Mouse (Mus musculus) left cerebral cortex, adult 9 months (tissue): ENCODE data around the gene Cdadc1.

Experiments used
- DNase-seq, 2 experiments: peaks; one replicate each; pipeline ENCODE4 v3.0.0; 2022; ENCODE audit warnings: low spot score in 2 of 2

Gene Cdadc1

DNA sequence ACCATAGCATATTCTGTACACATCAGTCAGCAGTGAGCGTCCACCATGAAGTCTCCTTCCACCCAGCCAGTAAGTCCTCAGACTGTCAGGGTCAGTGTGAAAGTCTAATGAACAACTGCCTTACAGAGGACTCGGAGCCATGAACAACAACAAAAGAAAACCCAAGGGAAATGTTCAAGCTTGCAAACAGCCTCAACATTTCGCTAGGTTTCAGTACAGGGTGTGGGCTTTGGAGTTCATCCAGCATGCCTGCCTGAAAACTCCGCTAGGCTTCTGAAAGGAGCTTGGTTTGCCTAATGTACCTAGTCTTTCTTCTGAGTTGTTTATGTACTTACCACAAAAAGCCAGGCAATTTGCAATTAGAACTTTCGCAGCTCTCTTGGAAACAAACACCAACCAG is 53.8 kb downstream of the Cdadc1 start:
- DNase-seq: no peak

DNA sequence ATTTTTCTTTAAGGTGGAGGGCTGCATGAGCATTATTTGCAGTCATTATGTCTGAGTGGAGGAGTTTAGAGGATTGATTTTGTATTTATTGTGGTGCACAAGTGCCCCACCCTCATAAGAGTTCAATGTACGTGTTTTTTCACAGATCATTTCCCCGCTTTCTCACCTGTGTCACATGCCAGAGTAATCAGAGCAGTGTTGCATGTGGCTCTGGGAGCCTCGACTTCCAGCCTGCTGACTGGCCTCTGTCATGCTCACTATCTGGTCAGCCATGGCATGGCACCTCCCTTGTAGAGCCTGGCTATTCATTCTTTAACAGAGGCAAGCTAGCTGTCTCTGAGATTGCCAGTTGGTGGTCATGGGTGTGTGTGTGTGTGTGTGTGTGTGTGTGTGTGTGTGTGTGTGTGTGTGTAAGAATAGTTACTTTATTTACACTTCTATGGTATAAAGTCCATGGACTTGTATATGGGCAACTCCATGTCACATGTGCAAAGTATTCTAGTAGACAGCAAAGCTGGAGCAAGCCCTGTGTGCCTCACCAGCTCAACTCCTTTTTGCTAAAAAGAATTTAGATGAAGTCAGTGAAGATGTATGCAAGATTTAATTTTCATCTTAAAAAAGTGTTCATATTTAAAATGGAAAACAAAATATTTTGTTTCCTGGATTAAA is 54.5 kb downstream of the Cdadc1 start:
- DNase-seq: no peak

GRCm38 (mm10) chr14:59540761-59541160 is 57.0 kb downstream of the Cdadc1 start:
- DNase-seq: no peak

DNA sequence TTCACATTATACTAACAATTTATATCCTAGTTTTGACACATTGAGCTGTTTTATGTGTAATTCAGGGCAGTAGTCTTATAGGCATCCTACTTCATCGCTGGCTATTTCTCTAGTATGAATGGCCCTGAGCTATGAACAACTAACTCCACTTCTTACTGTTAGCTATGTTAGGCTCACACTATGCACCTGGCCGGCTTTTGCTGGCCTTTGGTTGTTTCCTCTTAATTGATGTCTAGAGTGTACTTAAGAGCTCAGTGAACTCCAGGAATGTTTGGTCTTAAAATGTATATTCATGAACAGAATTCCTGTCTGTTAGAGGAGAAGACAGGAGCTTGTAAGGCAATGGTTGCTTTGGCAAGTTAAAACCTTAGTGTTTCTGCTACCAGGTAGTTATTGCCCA is 57.5 kb downstream of the Cdadc1 start:
- DNase-seq: no peak

DNA sequence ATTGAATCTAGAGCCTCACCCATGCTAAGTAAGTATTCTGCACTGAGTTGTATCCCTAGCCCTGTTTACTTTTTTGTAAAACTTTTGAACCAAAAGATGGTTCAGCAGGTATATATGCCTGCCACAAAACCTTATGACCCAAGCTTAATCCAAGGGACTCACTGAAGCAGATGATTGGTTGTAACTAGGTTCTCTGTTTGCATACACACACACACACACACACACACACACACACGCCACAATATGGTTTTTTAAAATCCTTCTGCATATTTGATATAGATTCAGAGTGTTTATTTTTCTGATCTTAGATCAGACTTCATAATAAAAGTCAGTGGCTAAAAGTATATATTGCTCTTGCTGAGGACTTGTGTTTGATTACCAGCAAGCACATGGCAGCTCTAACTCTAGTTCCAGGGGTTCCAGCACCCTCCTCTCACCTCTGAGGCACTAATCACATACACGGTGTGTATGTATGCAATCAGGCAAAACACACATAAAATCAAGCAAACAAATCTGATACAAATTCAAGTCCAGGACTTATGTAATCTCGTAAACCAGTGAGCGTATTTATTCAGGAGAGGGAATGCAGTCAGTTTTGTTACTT is 59.8 kb downstream of the Cdadc1 start:
- no peak for DNase-seq

GRCm38 (mm10) chr14:59533908-59534307 is 63.9 kb downstream of the Cdadc1 start:
- no peak for DNase-seq

- no peak for DNase-seq
Observed at GRCm38 (mm10) chr14:59532986-59533385, 64.8 kb downstream of the Cdadc1 start.

DNA sequence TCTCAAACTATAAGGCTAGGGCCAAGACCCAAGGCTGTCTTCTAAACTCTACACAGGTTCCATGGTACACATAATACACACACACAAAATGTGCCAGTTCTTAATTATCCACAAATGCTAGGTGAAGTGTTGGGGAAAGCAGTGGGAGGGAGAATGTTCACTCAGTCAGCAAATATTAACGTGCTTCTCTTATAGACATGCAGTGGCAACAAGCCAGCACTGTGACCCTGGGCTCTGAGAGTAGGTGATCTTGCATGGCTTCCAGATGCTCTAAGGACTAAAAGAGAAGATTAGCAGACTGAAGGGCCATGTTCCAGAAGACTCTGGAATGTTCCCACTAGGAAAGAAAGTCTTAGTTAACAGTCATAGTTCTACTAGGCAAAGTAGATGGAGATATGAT is 67.0 kb downstream of the Cdadc1 start:
- DNase-seq: no peak

DNA sequence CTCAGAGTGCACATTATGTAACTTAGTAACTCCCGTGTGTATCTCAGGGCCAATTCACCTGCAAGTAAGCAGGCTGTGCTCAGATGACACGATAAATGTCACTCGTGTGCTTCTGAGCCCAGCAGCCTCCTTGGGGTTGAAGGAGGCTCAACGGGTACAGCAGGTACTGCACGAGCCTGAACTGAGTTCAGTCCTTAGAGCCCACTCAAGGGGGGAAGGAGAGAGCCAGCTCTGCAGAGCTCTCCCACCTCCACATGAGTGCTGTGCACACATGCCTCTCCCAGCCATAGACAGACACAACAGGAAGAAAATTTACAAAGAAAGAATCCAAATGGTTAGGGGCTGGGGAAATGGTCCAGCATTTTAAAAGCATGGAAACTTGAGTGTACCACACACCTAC is 71.9 kb downstream of the Cdadc1 start:
- DNase-seq: no peak

GRCm38 (mm10) chr14:59513922-59514444 is 83.8 kb downstream of the Cdadc1 start:
- DNase-seq: no peak
